Mouse (Mus musculus): ENCODE measurements around the gene Lef1.

Gene Lef1

DNA sequence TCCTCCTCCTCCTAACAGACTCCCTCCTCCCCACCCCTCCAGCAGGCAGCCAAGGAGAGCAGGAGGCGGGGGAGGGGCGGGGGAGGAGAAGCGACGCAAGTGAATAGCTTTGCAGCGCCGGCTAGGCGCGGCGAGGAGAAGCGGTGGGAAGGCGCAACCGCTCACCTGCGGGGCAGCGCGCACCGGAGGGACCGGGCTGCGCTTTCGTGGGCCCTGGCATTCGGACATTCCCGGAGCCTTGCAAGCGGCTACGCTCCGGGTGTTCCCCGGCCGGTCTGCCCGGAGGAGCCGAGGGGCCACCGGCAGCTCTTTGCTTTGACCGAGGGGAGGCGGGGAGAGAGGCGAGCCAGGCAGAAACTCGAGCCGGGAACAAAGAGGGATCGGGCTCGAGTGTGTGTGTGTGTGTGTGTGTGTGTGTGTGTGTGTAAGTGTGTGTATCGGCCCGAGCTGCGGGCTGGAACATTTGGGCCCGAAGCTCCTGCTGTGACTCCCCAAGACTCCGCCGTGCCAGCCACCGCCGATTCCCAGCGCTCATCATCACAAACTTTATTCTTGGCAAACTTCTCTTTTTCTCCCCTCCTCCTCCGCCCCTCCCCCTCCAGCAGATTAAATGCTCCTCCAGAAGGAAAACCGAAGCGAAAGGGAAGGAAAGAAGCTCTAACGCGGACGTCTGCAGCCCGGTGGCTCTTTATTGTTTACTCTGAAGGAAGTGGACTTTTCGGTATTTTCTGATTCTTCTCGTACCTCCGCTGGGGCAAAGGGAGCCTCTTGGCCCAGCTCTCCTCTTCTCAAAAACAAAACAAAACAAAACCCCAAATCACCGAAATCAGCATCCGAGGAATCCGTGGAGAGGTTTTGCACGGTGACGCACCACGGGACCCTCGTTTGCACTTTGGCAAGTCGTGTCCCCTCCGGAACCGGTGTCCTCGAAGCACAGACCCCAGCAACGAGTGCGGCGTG lies at the start of gene Lef1:
TSS of gene Lef1 (plus strand) at position 281 of the 960 bp plus-strand sequence.
- no peak for DNase-seq

DNA sequence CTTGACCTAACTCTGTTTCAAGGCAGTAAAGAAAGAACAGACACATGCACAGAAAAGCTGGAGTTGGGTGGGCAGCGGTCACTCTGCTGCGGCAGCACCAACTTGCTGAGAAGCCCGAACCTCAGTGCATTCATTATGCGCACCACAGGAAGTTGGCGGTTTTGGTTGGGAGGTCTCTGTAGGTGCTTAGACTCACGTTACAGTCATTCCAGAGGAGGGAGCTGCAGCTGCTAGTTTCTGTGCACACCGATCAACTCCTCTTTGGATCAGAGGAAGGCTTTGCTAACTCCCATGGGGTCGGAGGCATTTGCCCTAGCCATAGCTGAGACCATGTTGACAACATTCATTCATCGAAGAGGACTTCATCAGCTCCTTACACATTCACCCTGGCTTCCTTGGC lies 45.3 kb upstream of the Lef1 start:
- no peak for DNase-seq

GRCm38 (mm10) chr3:131066171-131066570 lies 44.1 kb upstream of the Lef1 start:
- DNase-seq = no peak

- DNase-seq = no peak
These were observed 42.3 kb upstream of the Lef1 start for GRCm38 (mm10) chr3:131068000-131068399.

DNA sequence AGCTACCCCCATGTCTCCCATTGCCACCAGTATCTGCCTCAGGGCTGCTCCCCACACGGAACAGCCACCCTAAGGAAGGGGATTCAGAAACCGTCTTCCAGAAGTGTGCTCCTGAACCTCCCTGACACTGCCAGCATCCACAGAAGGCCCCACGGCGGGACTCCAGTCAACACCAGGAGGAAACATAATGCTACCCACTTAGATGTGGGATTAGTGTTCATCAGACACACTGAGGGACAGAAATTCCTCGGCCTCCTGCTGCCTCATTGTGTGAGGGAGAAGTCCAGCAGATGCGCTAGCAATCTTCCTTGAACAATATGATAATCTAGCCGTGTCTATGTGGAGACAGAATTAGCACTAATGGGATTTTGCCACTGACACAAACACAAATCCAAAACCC lies 40.1 kb upstream of the Lef1 start:
- no peak for DNase-seq

DNA sequence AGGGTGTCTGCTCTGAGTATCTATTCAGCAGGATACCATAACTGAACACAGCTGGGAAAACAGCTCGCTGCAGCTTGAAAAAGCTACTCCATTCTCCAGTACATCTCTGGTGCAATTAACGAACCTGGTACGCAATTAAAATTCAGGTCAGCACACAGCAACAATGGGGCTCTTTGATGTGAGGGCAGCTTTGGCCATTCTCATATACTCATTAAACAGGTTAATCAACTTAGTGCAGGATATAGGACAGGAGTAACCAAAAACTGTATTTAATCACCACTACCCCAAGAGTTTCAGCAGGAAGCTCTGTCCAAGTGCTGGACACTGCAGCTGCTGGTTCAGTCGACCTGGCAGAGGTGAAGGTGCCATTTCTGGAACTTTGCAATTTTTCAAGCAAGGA lies 37.6 kb upstream of the Lef1 start:
- DNase-seq = no peak

GRCm38 (mm10) chr3:131073946-131074345 lies 36.3 kb upstream of the Lef1 start:
- DNase-seq = no peak

DNA sequence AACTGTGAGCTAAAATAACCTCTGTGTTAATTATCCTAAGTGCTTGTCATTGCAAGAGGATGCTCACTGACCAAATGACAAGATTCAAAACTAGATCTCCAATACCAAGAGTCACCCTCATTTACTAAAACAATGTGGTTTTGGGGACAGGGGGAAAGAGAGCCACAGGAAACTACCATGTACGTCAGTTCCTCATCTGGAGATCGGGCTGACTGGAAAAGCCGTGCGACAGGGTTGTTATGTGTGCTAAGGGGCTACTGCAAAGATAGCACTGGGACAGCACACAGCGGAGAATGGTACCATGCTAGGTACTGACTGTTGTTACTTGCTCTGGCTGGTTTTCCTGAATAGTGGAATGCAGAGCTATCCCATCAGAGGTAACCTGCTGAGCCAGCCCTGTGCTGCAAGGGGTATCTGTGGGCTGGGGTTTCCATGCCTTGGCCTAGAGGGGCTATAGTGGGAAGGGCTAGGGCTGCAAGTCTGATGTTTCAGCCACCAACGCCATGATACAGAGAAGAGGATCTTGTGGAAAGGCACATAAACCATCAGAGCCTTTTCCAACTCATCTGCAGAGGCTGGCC lies 32.1 kb upstream of the Lef1 start:
- DNase-seq = no peak

GRCm38 (mm10) chr3:131078719-131079118 lies 31.6 kb upstream of the Lef1 start:
- no peak for DNase-seq

DNA sequence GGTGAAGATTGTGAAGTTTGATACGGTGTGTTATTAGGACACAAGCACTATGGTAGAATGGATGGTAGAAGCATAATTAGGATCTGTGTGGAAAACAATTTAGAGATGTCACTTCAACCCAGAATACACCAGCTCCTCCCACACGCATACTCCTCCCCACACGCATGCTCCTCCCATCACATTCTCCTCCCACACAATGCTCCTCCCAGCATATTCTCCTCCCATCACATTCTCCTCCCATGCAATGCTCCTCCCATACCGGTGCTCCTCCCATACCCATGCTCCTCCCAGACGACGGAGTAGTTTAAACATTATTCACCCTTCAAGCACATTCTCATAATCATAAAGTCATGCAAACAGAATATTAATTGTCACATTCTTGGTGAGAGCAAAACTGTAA lies 26.5 kb upstream of the Lef1 start:
- DNase-seq = no peak

DNA sequence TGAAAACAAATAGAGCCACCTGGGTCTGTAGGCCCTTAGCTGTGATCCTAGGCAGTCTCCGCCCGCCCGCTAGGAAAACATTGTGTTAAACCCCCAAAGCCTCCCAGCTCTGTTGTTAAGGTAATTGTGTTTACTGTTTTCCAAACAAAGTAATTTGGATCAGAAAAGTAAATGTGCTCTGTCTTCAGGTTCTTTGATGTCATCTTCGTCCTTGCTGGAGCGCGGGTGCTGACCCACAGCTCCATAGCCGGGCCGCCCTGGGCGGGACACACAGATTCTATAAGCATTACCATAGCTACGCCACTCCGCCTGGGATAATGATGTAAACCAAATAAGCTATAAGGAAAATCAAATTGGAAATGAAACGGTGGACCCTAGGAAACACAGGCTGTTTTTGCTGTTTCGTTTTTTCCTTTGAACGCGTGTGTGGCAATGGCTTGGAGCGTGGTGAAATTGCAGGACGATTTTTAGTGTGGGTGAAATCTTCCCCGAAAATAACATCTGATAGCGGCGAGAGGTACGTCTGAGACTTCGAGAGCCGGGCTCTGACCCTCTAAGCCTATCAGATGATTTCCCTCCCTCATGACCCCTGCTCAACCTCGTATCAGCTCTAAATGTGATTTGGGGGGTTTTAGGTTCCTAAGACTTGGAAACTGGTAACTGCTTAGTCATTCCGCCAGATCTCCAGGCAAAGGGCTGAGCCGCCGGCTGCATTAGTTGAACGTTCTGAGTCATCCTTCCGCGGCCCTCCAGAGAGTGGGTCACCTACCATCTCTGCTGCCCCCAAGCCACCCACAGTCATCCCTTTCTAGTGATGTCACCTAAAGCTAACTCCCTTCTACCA lies 25.3 kb upstream of the Lef1 start:
- no peak for DNase-seq

DNA sequence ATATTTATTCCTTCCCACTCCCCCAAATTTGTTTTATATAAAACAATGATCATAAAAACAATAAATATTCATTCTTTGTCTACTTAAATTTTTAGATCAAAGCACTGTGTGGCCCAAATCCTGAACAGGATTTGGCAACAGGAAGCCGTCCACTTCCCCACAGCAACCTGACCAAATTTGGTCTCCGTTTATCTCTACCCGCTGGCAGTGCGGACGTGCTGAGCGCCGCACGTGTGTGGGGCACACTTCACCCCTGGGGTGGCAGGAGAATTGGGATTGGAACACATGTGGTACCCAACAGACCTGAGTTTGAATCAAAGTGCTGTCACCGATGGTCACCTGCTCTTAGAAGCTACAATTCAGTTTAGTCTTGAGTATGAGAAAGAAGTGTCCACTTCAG lies 24.3 kb upstream of the Lef1 start:
- no peak for DNase-seq

DNA sequence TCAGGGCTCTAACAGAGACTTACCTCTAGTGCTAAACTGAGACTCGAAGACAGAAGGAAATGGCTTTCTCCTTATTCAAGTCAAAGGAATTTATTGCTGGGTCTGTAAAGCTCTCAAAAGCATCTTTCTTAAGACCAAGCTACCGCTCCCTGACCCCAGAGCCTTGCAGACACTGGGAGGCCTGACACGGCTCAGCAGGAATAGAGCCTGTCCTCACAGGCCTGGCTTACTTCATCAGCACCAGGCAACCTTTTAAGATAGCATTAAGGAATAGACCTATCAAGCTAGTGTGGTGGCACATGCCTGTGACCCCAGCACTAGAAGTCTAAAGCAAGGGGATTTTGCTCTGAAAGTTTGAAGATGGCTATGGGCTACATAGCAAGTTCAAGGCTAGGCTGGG lies 20.6 kb upstream of the Lef1 start:
- DNase-seq = no peak

DNA sequence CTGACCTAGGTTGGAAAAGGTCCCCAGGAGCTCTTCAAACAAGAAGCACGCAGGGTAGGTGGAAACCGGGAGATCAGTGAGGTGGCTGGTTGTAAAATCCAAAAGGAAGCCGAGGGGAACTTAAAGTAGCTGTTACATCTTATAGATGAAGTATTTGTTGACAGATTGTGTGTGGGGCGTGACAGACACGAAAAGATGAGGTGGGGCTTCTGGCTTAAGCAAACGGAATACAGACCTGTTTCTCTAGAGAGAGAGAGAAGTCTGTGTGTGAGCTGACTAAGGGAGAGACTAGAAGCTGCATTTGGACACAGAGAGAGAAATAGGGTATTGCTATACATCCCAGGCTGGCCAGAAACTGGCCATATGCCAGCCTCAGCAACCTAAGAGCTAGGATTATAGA lies 18.2 kb upstream of the Lef1 start:
- no peak for DNase-seq

GRCm38 (mm10) chr3:131093736-131094135 lies 16.5 kb upstream of the Lef1 start:
- DNase-seq = no peak

- DNase-seq = no peak
These were observed 14.2 kb upstream of the Lef1 start for GRCm38 (mm10) chr3:131096105-131096504.

DNA sequence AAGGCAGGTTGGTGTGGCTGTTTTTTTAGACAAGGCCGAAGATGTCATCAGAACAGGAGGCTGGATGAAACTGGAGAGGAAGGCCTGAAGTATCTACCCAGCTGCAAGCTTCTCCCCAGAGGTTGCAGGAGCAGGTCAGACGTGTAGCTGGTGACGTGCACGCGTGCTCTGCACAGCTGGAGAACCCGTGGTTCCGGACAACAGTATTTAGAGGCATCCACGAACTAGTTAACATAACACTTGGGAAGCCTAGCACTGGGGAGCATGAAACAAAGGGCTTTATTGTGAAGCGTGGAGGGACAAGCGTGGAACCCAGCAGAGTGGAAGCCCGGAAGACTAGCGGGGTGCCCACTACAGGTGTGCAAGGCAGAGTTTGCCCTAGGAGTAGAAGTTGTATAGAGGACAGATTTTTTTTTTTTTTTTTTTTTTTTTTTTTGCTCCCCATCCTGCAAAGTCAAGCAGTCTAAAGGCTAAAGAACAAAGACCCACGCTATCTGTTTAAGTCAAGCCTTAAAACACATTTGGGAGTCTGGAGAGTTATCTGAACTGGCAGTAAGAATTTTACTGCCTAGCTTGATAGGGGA lies 8.0 kb upstream of the Lef1 start:
- no peak for DNase-seq

DNA sequence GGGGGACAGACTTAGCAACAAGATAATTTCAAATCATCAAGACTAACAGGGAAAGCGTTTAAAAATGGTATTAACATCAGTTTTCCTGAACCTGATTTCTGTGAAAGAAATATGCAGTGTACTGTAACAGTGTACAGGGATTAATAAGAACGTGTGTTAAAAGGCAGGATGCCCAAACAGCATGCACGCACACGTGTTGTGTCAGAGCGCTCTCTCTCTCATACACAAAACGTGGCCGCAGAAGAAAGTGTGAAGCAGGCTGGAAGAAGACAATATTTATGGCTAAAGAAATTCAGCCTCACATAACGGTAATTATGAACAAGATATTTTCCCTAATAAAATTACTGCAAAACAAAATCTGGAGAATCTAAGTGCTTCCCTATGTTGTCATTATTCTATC lies 4.9 kb upstream of the Lef1 start:
- no peak for DNase-seq

DNA sequence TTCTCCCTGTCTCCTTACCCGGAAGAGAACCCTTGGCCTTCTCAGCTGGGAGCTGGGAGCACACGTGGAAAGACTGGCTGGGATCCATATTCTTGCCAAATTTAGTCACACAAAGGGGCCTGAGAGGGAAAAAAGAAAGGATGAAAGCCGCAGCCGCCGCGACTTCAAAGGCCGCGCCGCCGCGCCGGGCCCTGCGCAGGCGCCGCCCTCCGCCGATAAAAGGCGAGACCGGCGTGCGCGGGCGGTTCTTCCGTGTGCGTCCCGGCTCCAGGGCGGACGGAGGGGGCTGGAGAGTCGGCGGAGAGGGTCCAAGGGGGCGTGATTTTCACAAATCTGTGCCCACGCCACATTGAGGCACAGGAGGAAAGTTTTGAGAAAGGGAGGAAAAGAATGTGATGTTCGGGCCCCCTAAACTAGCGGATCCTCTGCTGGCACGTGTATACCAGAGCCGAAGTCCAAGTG lies 4.3 kb upstream of the Lef1 start:
- no peak for DNase-seq

- DNase-seq = no peak
These were observed 3.6 kb upstream of the Lef1 start for GRCm38 (mm10) chr3:131106451-131107291.

DNA sequence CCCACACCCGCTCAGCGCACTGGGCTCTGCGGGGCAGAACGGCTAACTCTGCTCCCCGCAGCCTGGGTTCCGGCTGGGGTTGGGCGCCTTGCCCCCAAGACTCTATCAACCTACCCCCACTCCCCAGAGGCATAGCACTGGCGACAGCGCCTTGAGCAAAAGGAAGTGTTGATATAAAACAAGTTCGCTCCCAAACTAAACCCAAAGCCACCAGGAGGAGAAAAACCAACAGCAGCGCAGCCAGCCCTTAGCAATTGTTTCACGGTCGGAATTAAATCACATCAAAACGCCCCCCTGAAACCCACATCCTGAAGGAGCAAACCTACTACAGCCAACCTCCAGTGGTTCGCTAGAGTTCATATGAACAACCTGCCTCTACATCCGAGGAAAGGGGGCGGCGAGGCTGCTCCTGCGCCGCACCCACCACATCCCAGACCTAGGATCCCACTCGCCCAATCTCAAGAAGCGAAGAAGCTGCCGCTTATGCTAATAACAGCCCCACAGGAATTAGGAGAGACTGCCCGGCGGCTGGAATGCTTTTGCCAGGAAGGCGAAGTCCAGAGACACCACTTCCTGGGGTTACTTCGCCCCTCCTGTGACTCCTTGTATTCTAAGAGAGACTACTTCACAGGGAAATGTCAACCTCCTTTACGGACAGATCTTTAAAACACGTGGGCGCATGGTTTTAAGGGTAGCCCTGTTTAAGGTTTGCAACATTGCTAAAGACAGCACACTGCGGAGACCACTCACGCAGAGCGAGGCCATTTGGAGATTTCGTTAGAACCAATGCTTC lies 2.8 kb upstream of the Lef1 start:
- DNase-seq = no peak
